Comparison of ENCODE assay signal across 8 mouse cellular contexts in the genomic region with DNA sequence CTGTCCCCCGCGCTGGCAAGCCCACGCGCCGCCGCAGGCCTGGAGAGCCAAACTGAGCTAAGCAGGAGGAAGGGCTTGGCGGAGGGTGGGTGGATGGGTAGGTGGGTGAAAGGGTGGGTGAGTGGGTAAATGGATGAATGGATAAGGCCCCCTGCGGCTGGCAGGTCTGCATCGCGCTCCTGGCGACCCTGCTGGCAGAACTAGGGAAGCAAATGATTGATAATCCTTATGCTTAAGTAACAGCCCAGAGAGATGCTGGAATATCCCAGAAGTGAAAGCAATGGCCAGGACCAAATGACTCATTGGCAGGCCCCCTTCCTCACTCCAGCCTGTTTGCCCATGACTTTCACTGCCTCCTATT. TPM values are rescaled to one million over a fixed set of nuclear protein-coding genes. Genes with fewer than 3 reads are reported as not detected.
DNase-seq lines count a peak whose midpoint lies in the region; ATAC-seq and TF ChIP-seq lines count a peak whose summit lies in the region.

No protein-coding gene starts in this region.

- H3K36me3 ChIP-seq in thymus, adult 2 months (ENCODE audit: control insufficient read depth, insufficient read depth, low read length): no peaks in the 10 kb centered on the region
- H3K36me3 ChIP-seq in liver, embryonic 14.5 days (replicated peaks; ENCODE audit: control insufficient read depth, insufficient read depth, low read depth): no peaks in the 10 kb centered on the region

- TF ChIP-seq POLR2A in thymus, adult 2 months (IDR thresholded peaks at IDR 0.05; ENCODE audit: control insufficient read depth, extremely low read depth, insufficient read depth, low read length, poor library complexity): no peak

- no peaks in the 10 kb centered on the region for H3K9me3 ChIP-seq in liver, embryonic 14.5 days (ENCODE audit: control insufficient read depth, low read length)

- TF ChIP-seq CTCF in thymus, adult 2 months (IDR thresholded peaks at IDR 0.05; ENCODE audit: borderline replicate concordance, control insufficient read depth, extremely low read depth, insufficient read depth, low read length, poor library complexity): no peak
- no peak for TF ChIP-seq CTCF in liver, embryonic 14.5 days (IDR thresholded peaks at IDR 0.05; ENCODE audit: low read depth)

- intact Hi-C loops in left cerebral cortex, postnatal 25 days (cut with DNase I): loop anchor here (5.0 to 10.0 kb wide), 2 partner anchors 90 to 428 kb away; no protein-coding TSS in a partner anchor

- H3K27ac ChIP-seq in thymus, adult 2 months (ENCODE audit: control insufficient read depth, insufficient read depth, low read length): no peak overlapping the region
- no peak overlapping the region for H3K27ac ChIP-seq in liver, embryonic 14.5 days

- 0 out of 2 replicates have a peak, but pooled peaks cover 3% of the 10 kb centered on the region for H3K4me1 ChIP-seq in thymus, adult 2 months (replicated peaks; ENCODE audit: control insufficient read depth, insufficient read depth, low read length)
- H3K4me1 ChIP-seq in liver, embryonic 14.5 days (replicated peaks; ENCODE audit: control insufficient read depth in 2 of 2, insufficient read depth in 2 of 2, low read length in 1 of 2): no peaks in the 10 kb centered on the region

- peak overlapping the region; percentile 56 for H3K4me2 ChIP-seq in liver, embryonic 14.5 days (ENCODE audit: low read depth)

- no peaks in the 10 kb centered on the region; the same call in 1 of the 2 replicates for H3K27me3 ChIP-seq in thymus, adult 2 months (ENCODE audit: control insufficient read depth, insufficient read depth, low read length)
- H3K27me3 ChIP-seq in liver, embryonic 14.5 days (ENCODE audit: control insufficient read depth, insufficient read depth, low read length): peaks cover 17% of the 10 kb centered on the region

- TF ChIP-seq EP300 in liver, embryonic 14.5 days (IDR thresholded peaks at IDR 0.05; ENCODE audit: low read depth): no peak

- no peak for ATAC-seq in liver, embryonic 14.5 days (ENCODE audit: insufficient read depth)

- H3K4me3 ChIP-seq in thymus, adult 2 months (ENCODE audit: control insufficient read depth, insufficient read depth, low read length): peak overlapping the region; percentile 17
- H3K4me3 ChIP-seq in liver, embryonic 14.5 days (ENCODE audit: insufficient read depth in 1 of 2, low read depth in 2 of 2, low read length in 2 of 2): peak overlapping the region; percentile 23 to 41; a peak in 3 of 4 replicates

- no peak overlapping the region for H3K9ac ChIP-seq in liver, embryonic 14.5 days (replicated peaks)

- 6% methylated on average over 11 of the region's 11 CpGs for WGBS in thymus, adult 2 months
- WGBS in liver, embryonic 14.5 days (ENCODE audit: insufficient replicate concordance): 2% methylated on average over 11 of the region's 11 CpGs

- peak; percentile 20 for DNase-seq in embryo, embryonic 10 days (ENCODE audit: low spot score)
- DNase-seq in embryo, embryonic 11 days: no peak
- DNase-seq in thymus, adult 2 months: no peak
- no peak for DNase-seq in thymus, postnatal 10 days (ENCODE audit: low spot score in 2 of 2)
- DNase-seq in liver, embryonic 14.5 days (ENCODE audit: low read depth in 3 of 3, low spot score in 3 of 3): no peak
- DNase-seq in adrenal gland, adult 2 months: no peak
- no peak for DNase-seq in left cerebral cortex, adult 18-20 months (ENCODE audit: low spot score in 2 of 2)
- no peak for DNase-seq in left cerebral cortex, postnatal 25 days (ENCODE audit: low spot score in 2 of 2)

RNA-seq across cellular contexts. Expression of gene Rgs7, which starts 0.4 kb away (rescaled TPM):
- polyA plus RNA-seq in thymus, adult 2 months (2012; rRNA removed): 0.54 and 0.92 TPM in 2 replicates
- 0.01 TPM in 1 of 2 replicates, not detected in the other for polyA plus RNA-seq in liver, embryonic 14.5 days (2012; rRNA removed)
- polyA plus RNA-seq in liver, embryonic 14.5 days (2014; fragmentation: Nextera tagmentation; extraction: Ambion mirVana): not detected in 2 replicates
- total RNA-seq in adrenal gland, adult 2 months (2021): 10 to 100 TPM; 22.3 TPM
- polyA plus RNA-seq in adrenal gland, adult 2 months (2012; rRNA removed): 2.1 and 2.7 TPM in 2 replicates
- total RNA-seq in left cerebral cortex, adult 18-20 months (2021): 100 to 1,000 TPM; 105 to 116 TPM
- total RNA-seq in left cerebral cortex, postnatal 25 days (2021): 100 to 1,000 TPM; 114 to 117 TPM

Comparison
In these comparisons a context has a peak if more than half of its experiments do, and no peak if none do; other contexts are left out.
1. RNA of gene Rgs7, which starts 0.4 kb away (total RNA-seq): 114 to 117 TPM in left cerebral cortex, postnatal 25 days and 105 to 116 TPM in left cerebral cortex, adult 18-20 months; 22.3 TPM in adrenal gland, adult 2 months; every median in the first group is over 4 times any median in the second.